Mouse (Mus musculus): ENCODE measurements around the gene Ppm1h. TPM values are rescaled to one million over a fixed set of nuclear protein-coding genes. Genes with fewer than 3 reads are reported as not detected.

Ppm1h gene
- polyA plus RNA-seq, 1 experiment = 34.2 TPM

DNA sequence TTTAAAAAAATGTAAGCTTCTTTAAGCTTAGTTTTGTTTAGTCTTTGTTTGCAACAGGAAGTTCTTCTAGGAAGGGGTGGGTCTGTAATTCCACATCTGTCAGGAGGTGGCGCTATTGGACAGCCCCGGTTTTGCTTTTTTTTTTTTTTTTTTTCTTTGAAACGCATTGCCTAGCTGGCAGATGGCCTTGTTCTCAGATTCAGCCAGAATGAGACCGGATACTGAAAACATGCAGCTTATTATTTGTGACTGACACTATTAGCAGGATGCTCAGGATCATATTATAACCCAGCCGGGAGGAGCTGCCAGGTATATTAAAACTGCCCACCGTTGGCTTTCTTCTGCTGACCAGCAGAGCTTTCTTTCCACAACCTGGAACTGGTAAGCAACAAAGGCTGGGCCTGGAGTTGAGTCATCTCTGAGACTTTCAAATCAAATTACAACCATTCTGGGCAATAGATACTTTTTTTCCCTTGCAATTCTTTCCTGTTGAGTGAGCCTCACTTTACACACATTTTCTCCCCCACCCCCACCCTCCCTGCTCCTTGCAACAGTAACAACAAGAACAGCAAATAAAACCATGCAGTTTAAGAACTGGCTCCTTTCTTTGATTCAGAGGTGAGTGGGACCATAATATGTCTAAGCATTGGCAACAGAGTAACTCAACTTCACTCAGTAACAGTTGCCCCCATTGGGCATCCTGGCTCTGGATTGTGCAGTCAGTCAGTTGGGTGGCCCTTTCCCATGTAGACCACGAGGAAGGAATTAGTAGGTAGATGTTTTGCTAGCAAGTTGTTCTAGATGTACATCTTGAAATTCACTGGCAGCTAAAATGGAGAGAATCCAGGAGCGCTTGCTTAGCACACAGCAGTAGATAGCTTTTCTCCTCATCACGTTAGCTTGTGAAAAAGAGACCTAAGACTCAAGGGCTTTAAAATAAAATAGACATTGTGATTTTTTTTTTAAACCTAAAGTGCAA, 128.9 kb downstream of the Ppm1h start:
- Histone ChIP-seq H3K4me3 (ENCODE audit: insufficient read depth, low read length) (no peak overlapping the region), H3K4me1 (ENCODE audit: control insufficient read depth, insufficient read depth, low read length) (peaks cover 7% of the 10 kb centered on the region), H3K27ac (ENCODE audit: insufficient read depth, low read length) (peak overlapping the region; percentile 4; the same call in 1 of the 2 replicates)
- TF ChIP-seq CTCF (IDR thresholded peaks at IDR 0.05; ENCODE audit: extremely low read depth, insufficient read depth, low read length) (peak; percentile 75), POLR2A (IDR thresholded peaks at IDR 0.05; ENCODE audit: extremely low read depth, insufficient read depth, low read length) (no peak)

DNA sequence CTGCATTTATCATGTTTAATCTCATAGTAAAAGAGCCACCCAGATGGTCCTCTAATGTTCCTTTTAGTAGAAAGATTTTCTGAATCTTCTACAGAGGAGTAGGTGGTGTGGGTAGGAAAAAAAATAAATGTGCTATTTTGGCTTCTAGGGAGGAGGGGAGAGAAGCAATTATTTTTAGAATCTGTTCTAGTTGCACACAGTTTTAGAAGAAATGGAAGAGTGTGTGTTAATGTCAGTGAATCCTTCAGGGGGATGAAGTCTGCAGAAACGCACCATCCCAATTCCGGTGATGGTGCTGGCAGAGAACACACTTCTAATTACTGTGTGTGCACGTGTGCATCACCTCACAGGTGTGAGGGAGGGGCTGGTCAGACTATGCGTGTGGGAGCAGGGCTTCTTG, 129.6 kb downstream of the Ppm1h start:
- Histone ChIP-seq H3K4me3 (ENCODE audit: insufficient read depth, low read length) (no peak overlapping the region), H3K27ac (ENCODE audit: insufficient read depth, low read length) (0 out of 2 replicates have a peak overlapping the region, but pooled peaks have one; percentile 12), H3K4me1 (ENCODE audit: control insufficient read depth, insufficient read depth, low read length) (peaks cover 7% of the 10 kb centered on the region)
- no peak for TF ChIP-seq CTCF (IDR thresholded peaks at IDR 0.05; ENCODE audit: extremely low read depth, insufficient read depth, low read length)
- no peak for TF ChIP-seq POLR2A (IDR thresholded peaks at IDR 0.05; ENCODE audit: extremely low read depth, insufficient read depth, low read length)

DNA sequence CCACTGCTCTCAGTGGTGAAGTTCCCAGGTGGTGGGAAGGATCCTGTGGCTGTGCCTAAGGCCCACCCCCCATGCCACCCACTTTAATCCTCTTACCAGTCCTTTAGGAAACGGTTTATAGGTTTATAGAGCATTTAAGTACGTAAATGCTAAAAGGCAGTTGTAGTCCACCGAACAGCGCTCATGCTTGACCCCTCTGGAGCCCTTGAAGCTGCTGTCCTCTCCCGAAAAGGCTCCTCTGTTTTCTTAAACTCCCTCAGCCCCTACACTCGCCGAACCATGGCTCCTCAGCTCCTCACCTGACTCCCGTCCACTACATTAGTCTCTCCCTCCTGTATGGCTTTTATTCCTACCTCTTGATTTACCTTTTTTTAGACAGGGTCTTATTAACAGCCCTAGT, 131.3 kb downstream of the Ppm1h start:
- Histone ChIP-seq H3K4me3 (ENCODE audit: insufficient read depth, low read length) (no peak overlapping the region), H3K27ac (ENCODE audit: insufficient read depth, low read length) (no peak overlapping the region), H3K4me1 (ENCODE audit: control insufficient read depth, insufficient read depth, low read length) (peaks cover 7% of the 10 kb centered on the region)
- TF ChIP-seq POLR2A (IDR thresholded peaks at IDR 0.05; ENCODE audit: extremely low read depth, insufficient read depth, low read length) (no peak), CTCF (IDR thresholded peaks at IDR 0.05; ENCODE audit: extremely low read depth, insufficient read depth, low read length) (no peak)

DNA sequence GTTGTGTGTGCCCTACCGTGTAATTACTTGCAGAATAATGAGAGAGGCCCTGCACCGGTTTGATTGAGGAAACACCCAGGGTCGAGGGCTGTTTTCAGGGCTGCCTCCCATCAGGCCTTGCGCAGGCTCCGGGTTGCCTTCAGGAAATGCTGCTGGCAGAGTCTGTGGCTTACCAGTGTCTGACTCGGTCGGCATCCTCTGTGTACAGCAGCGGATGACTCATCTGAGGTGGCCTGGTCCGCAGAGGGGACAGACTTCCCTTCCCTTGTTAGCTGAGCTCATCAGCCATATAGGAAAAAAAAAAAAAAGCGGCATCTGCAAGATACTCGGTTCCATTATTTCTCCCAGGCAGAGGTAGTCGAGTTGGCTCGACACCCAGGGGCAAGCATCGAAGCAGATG, 136.5 kb downstream of the Ppm1h start:
- no peak overlapping the region for H3K27ac ChIP-seq (ENCODE audit: insufficient read depth, low read length)
- H3K4me1 ChIP-seq (ENCODE audit: control insufficient read depth, insufficient read depth, low read length) = peaks cover 4% of the 10 kb centered on the region
- no peak overlapping the region for H3K4me3 ChIP-seq (ENCODE audit: insufficient read depth, low read length)
- TF ChIP-seq CTCF (IDR thresholded peaks at IDR 0.05; ENCODE audit: extremely low read depth, insufficient read depth, low read length) = no peak
- TF ChIP-seq POLR2A (IDR thresholded peaks at IDR 0.05; ENCODE audit: extremely low read depth, insufficient read depth, low read length) = no peak

DNA sequence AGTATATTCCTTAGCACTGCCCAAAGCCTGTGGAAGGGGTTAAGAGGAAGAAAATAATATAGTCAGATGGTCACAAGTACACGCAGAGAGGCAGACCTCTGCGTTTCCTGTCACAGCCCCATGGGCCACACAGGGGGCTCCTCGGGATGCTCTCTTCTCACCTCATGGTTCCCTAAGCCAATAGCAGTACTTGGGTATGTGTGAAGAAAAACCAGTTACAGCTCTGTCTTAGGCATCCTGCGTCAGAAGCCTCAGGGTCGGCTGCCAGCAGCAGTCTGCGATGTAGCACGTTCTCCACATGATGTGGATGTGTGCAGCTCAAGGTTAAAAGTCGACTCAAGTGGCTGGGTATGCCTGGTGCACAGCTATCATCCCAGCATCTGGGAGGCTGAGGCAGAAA, 139.2 kb downstream of the Ppm1h start:
- H3K4me3 ChIP-seq (ENCODE audit: insufficient read depth, low read length) = no peak overlapping the region
- no peak overlapping the region for H3K27ac ChIP-seq (ENCODE audit: insufficient read depth, low read length)
- H3K4me1 ChIP-seq (ENCODE audit: control insufficient read depth, insufficient read depth, low read length) = no peaks in the 10 kb centered on the region
- TF ChIP-seq POLR2A (IDR thresholded peaks at IDR 0.05; ENCODE audit: extremely low read depth, insufficient read depth, low read length) (no peak), CTCF (IDR thresholded peaks at IDR 0.05; ENCODE audit: extremely low read depth, insufficient read depth, low read length) (no peak)

DNA sequence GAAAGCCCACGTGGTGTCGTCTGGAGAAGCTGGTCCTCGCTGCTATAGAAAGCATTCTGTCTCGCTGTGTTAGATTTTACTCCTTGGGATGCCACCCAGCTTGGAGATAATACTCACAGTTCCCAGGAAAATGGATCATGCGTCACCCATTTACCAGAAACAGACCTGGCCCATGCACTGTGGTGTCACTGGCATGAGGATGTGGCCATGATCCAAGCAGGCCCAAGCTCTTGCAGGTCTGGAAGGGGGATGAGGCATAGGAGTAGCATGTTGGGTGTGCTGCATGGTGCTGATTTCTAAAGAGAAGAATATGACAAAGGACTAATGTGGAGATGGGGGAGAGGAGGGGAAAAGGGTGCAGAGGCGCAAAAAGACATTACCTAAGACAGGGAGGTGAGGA, 141.2 kb downstream of the Ppm1h start:
- H3K27ac ChIP-seq (ENCODE audit: insufficient read depth, low read length) = no peak overlapping the region
- no peak for TF ChIP-seq POLR2A (IDR thresholded peaks at IDR 0.05; ENCODE audit: extremely low read depth, insufficient read depth, low read length)
- no peak overlapping the region for H3K4me3 ChIP-seq (ENCODE audit: insufficient read depth, low read length)
- H3K4me1 ChIP-seq (ENCODE audit: control insufficient read depth, insufficient read depth, low read length) = no peaks in the 10 kb centered on the region

DNA sequence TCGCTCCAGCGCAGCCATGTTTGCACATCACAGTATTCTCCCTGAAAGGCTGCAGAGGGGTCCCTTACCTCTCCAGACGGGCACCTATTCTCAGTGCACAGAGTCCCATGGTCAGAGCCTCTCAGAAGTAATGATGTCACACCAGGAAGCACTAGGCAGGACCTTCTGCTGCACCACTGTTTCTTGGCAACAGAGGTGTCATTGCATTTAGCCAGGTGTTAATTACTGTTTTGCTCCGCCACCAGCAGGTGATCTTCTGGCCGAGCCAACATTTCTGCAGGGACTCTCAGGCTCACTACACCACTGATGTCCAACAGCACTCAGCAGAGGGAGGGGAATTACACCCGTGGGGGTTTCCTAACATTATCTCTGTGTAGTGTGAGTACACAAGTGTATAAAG, 143.0 kb downstream of the Ppm1h start:
- H3K4me3 ChIP-seq (ENCODE audit: insufficient read depth, low read length) = no peak overlapping the region
- H3K4me1 ChIP-seq (ENCODE audit: control insufficient read depth, insufficient read depth, low read length) = no peaks in the 10 kb centered on the region
- no peak overlapping the region for H3K27ac ChIP-seq (ENCODE audit: insufficient read depth, low read length)
- TF ChIP-seq POLR2A (IDR thresholded peaks at IDR 0.05; ENCODE audit: extremely low read depth, insufficient read depth, low read length) = no peak
- TF ChIP-seq CTCF (IDR thresholded peaks at IDR 0.05; ENCODE audit: extremely low read depth, insufficient read depth, low read length) = no peak

DNA sequence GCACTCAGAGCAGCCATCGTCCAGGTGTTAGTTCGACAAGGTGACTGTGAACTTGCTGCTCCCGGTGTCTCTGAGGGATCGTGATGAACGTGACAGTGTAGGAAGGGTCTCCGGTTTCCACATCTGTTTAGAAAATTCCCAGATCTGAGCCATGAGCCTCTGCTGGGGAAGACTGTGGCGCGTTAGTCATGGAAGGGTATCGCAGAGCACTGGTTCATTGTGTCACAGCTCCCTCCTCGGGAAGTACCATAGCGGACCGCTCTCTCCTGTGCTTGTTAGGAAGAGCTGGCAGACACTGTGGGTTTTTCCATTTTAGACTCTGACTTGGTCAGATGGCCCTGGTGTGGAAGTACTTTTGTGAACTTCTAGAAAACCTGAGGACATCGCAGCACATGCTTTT, 145.1 kb downstream of the Ppm1h start:
- Histone ChIP-seq H3K4me1 (ENCODE audit: control insufficient read depth, insufficient read depth, low read length) (0 out of 2 replicates have a peak, but pooled peaks cover 2% of the 10 kb centered on the region), H3K4me3 (ENCODE audit: insufficient read depth, low read length) (no peak overlapping the region), H3K27ac (ENCODE audit: insufficient read depth, low read length) (no peak overlapping the region)
- TF ChIP-seq CTCF (IDR thresholded peaks at IDR 0.05; ENCODE audit: extremely low read depth, insufficient read depth, low read length) = no peak
- no peak for TF ChIP-seq POLR2A (IDR thresholded peaks at IDR 0.05; ENCODE audit: extremely low read depth, insufficient read depth, low read length)

DNA sequence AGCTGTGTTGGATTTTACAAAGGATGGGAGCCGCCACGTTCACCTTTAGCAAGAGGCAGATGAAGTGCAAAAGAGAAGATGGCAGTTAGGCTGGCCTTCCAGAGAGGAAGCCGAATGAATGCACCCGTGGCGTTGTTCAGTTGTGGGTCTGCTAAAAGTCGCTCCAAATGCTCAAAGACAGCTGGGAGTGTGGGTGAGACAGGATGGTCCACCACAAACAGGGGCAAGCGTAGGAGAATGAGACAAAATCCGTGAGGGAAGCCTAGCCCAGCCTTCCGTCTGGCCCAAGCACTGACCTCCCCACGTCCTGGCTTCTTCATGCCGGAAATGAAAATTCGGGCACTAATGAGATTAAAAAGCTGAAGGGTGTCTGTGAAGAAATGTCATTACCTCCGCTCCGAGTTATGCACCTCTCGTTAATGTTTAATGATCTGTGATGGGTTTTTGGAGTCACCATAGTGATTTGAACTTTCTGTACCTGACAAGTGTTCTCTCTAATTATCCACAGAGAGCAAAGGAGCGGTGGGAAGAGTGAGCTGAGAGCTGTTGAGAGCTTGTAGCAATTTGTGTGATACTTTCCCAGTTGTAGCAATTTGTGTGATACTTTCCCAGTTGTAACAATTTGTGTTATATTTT, 148.3 kb downstream of the Ppm1h start:
- H3K4me1 ChIP-seq (ENCODE audit: control insufficient read depth, insufficient read depth, low read length) = peaks cover 3% of the 10 kb centered on the region; the same call in 1 of the 2 replicates
- no peak for TF ChIP-seq CTCF (IDR thresholded peaks at IDR 0.05; ENCODE audit: extremely low read depth, insufficient read depth, low read length)
- no peak for TF ChIP-seq POLR2A (IDR thresholded peaks at IDR 0.05; ENCODE audit: extremely low read depth, insufficient read depth, low read length)
- no peak overlapping the region for H3K27ac ChIP-seq (ENCODE audit: insufficient read depth, low read length)
- H3K4me3 ChIP-seq (ENCODE audit: insufficient read depth, low read length) = no peak overlapping the region

All from cortical plate, adult 2 months (tissue).